Mouse (Mus musculus): Measurements from ENCODE around the gene Gzme. TPM values are rescaled to one million over a fixed set of nuclear protein-coding genes. Genes with fewer than 3 reads are reported as not detected.
"Not testable (repeated sequence)": the region's sequence is repeated elsewhere in the genome, so short reads cannot be mapped to it uniquely, and the experiment has no call there.

Gzme gene
- total RNA-seq (2021) = not detected
- long read RNA-seq, experiment 1 = 0 reads
- long read RNA-seq, experiment 2 = 0 reads

DNA sequence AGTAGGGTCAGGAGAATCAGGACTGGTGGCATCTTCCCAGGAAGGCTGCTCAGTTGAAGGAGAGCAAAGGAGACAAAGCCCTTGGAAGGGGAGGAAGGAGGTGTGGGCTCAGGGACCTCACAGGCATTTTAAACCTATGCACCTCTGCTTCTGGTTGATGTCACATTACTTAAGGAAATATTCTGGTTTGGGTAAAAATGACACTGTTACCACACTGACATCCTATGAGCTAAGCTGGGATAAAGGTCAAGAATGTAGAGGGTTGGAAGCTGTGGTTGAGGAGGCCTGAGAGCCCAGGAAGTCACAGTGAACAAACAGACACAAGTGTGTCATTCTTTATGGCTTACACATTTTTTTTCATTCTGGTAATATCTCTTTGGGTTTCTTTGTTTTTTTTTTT is at the start of gene Gzme:
Gene Gzme, minus strand, starts transcription at position 101 of the 400 bp plus-strand sequence.
- intact Hi-C loops (cut with DNase I; ENCODE audit: low total_unique reads) = no loop called here
- no peak for DNase-seq

DNA sequence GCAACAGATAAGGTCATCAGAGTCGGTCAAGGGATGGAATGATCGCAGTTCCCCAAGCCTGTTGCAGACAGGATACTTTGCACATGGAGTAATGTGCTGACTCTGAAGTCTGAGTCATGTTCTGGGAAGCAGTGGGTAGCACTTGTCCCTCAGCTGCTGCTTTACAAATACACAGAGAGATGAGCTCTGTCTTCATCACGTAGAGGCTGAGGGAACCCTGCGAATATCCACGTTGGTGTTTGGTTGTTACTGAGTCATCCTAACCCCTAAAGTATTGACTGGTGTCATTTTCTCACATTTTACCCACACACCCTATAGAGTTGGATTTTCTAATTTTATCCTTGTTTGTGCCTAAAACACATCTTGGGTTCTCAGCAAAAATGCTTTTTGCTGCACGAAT is 47.6 kb upstream of the Gzme start:
- intact Hi-C loops (cut with DNase I; ENCODE audit: low total_unique reads) = no loop called here
- no peak for DNase-seq

DNA sequence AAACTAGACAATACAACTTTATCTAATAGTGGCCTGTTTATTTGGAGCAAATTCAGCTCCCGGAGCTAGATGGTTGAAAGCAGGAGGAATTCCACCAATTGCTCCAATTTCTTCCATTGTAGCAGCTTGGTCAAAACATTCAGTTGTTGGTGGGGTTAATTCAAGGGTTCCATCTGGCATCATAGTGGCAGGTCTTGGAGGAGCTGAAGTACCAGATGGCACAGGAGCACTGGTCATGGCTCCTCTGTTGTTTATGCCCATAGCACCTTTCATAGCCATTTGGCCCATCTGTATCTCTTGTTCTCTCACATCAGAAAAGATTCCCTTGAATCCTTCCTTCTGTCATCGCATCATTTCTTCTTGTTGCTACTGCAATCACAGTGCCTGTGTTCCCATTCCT is 41.7 kb upstream of the Gzme start:
- intact Hi-C loops (cut with DNase I; ENCODE audit: low total_unique reads) = no loop called here

DNA sequence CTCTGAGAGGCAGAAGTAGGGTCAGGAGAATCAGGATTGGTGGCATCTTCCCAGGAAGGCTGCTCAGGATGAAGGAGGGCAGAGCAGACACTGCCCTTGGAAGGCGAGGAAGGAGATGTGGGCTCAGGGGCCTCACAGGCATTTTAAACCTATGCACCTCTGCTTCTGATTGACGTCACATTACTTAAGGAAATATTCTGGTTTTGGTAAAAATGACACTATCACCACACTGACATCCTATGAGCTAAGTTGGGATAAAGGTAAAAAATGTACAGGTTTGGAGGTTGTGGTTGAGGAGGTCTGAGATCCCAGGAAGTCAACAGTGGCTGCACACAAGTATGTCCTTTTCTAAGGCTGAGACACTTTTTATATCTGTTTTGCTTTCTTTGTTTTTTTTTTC is 39.1 kb upstream of the Gzme start, which contains the start of gene Gzmg:
Gene Gzmg, minus strand, starts transcription at position 101 of the 400 bp plus-strand sequence.
- intact Hi-C loops (cut with DNase I; ENCODE audit: low total_unique reads); DNase-seq: not testable (repeated sequence)

More for the DNA sequence above, 41.7 kb upstream of the Gzme start:
- DNase-seq = no peak

DNA sequence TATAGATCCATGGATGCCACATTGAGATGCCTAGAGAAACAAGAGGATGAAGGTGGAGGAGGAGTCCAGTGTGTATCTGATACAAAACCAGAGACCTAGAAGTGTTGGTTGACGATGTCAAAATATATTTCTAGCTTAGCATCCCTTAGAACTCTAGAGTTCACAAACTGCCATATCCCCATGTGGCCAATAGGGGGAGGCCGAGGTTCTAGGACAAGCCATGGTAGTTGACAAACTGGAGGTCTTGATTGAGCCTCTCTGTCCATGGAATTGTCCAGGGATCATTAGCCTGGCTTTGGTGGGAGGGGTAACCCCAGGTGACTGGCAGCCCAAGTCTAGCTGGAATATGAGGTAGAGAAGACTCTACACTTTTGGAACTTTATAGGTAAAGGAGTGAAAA is 34.9 kb upstream of the Gzme start:
- no peak for DNase-seq
- intact Hi-C loops (cut with DNase I; ENCODE audit: low total_unique reads) = no loop called here

DNA sequence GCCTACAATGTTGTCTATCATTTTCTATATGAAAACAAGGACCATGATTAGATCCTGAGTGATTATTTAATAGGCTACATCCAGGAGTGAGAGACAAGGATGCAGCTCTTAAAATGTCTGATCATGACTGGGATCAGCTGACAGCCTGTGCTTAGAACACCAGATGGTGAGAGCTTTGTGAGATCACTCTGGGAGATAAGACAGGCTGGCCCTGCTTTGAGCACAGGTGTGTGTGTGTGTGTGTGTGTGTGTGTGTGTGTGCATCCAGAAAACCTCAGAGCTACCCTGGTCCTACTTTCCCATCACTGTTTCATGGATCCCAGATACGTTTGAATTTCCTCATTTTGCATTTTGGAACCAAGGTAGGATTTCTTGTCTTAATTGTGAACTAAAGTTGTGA is 13.2 kb upstream of the Gzme start:
- intact Hi-C loops (cut with DNase I; ENCODE audit: low total_unique reads); DNase-seq: not testable (repeated sequence)

DNA sequence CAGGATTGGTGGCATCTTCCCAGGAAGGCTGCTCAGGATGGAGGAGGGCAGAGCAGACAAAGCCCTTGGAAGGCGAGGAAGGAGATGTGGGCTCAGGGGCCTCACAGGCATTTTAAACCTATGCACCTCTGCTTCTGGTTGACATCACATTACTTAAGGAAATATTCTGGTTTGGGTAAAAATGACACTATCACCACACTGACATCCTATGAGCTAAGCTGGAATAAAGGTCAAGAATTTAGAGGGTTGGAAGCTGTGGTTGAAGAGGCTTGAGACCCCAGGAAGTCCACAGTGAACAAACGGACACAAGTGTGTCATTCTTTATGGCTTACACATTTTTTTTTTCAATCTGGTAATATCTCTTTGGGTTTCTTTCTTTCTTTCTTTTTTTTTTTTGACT is 12.1 kb upstream of the Gzme start, which contains the start of gene Gzmd:
Gene Gzmd, minus strand, starts transcription at position 101 of the 400 bp plus-strand sequence.
- DNase-seq; intact Hi-C loops (cut with DNase I; ENCODE audit: low total_unique reads): not testable (repeated sequence)

DNA sequence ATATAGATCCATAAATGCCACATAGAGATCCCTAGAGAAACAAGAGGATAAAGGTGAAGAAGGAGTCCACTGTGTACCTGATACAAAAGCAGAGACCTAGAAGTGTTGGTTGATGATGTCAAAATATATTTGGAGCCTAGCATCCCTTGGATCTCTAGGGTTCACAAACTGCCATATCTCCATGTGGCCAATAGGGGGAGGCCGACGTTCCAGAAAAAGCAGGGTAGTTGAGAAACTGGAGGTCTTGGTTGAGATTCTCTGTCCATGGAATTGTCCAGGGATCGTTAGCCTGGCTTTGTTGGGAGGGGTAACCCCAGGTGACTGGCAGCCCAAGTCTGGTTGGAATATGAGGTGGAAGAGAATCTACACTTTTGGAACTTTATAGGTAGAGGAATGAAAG is 7.9 kb upstream of the Gzme start:
- intact Hi-C loops (cut with DNase I; ENCODE audit: low total_unique reads) = no loop called here
- no peak for DNase-seq

DNA sequence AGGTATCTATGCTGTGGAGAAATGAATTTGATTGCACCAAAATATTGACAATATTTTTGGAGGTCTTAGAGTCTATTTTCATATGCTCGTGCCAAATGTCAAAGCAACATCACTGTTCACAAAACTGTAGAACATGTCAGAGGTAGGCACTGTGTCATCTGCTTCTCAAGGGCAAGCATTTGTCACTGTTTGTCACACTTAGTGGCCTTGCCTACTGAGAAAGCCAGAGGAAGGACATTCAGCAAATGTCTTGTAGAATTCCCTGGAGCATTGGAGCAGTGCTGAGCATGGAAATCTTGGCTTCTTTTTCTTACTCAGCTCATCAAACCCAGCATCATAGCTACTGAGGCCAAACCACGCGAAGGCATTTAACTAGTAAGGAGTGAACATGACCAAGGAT is 3.1 kb upstream of the Gzme start:
- intact Hi-C loops (cut with DNase I; ENCODE audit: low total_unique reads) = no loop called here
- DNase-seq = no peak

DNA sequence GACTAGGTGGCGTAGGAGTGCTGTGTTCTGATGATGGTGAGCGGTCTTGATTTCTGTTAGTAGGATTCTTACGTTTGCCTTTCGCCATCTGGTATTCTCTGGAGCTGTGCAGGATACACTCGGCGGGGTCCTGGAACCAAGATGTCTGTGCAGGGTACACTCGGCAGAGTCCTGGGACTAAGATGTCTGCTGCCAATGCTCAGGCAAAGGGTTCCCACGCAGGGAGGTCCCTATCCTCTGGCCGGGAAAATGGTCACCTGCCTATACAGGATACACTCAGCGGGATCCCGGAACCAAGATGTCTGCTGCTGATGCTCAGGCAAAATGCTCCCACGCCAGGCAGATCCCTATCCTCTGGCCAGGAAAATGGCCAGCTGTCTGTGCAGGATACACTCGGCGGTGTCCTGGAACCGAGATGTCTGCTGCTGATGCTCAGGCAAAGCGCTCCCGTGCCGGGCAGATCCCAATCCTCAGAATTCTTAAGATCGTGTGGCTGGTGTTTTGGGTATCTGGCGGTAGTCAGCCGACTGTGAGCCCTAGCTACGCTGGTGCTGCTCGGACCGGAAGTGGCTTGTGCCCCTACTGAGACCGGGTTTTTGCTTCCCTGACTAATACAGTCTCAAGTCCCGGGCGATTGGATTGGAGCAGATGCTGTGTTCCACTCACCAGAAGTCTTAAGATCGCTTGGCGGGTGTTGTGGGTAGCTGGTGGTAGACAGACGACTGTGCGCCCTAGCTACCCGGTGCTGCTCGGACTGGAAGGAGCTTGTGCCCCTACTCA is 4.7 kb downstream of the Gzme start:
- intact Hi-C loops (cut with DNase I; ENCODE audit: low total_unique reads); DNase-seq: not testable (repeated sequence)

DNA sequence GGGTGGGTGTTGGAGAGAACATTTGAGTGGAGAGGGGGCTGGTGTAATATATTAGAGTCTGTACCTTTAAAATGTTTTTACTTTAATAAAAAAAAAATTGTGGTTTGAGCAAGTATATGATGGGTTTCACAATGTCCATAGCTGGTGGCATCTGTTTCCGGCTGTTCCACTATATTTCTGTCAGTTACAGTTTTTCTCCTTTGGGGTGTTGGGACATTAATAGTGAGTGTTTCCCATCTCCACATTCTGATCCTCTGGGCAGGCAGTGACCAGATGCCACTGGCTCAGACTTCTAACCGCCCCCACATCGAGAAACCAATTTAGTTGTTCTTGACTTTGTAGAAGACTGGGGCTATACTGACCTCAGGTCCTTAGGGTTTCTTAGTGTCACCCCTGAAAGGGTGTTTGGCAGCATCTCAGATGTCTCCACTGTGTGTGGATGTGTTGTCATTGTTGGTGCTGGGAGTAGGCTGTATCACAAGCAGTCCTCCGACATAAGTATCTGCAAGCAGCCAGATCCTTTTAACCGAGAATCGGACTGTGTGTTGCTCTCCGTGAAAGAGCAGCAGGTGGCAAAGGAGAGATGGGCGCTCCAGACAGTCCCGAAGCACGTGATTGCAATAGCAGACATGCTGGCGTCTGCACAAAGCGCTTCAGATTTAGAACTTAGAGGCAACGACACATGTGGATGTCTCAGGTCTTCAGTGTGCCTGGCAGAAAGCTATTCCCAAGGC is 14.8 kb downstream of the Gzme start:
- intact Hi-C loops (cut with DNase I; ENCODE audit: low total_unique reads) = no loop called here
- no peak for DNase-seq

DNA sequence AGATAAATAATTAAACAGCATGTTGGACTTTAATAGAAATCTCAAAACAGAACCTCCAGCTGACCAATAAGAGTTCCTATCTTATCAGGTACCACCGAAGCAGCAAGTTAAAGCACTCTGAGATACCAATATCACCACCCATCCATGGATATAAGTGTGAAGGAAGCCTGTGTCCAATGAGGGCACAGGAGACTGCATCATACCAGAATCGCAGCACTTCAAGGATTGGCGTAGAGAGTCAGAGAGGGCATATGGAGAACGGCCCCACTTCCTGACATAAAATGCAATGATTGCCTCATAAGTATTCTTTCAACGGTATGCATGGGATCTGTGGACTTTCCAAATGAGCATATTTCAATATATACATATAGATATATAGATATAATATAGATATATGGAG is 15.4 kb downstream of the Gzme start:
- no peak for DNase-seq
- intact Hi-C loops (cut with DNase I; ENCODE audit: low total_unique reads) = no loop called here

DNA sequence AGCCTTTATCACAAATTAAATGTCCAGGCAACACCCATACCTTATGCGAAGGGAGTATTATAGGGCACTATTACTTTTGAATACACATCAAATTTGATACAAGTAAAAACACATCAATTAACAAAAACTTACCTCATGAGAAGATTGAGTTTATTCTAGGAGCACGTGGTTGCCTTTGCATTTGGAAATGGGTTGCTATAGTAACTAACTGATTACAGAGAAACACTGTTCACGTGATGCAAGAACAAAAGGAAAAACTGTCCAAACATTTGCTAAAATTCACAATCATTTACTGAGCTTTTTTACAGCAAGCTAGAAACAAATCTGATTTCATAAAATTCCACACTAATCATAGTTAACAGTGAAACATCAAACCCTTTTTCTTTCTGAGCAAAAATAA is 17.0 kb downstream of the Gzme start:
- intact Hi-C loops (cut with DNase I; ENCODE audit: low total_unique reads) = no loop called here
- no peak for DNase-seq

DNA sequence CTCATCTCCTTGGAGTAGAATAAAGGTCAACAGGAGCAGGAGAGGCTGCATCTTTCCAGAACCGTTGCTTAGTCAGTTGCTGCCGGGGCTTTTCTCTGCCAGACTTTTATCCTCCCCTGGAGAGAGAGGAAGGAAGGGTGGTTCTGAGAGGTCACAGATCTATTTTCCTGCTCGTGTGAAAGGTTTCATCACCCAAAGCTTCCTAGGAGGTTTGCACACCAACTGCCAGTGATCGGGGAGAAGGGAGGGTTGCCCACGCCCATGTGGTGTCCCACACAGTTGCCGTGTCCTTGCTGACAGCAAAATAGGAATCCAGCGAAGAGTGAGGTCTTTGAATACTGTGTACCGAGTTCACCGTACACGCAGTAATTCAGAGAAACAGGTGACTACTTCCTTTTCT is 18.0 kb downstream of the Gzme start, which contains the start of gene Ctsg:
Gene Ctsg, minus strand, starts transcription at position 189 of the 400 bp plus-strand sequence.
- no peak for DNase-seq

DNA sequence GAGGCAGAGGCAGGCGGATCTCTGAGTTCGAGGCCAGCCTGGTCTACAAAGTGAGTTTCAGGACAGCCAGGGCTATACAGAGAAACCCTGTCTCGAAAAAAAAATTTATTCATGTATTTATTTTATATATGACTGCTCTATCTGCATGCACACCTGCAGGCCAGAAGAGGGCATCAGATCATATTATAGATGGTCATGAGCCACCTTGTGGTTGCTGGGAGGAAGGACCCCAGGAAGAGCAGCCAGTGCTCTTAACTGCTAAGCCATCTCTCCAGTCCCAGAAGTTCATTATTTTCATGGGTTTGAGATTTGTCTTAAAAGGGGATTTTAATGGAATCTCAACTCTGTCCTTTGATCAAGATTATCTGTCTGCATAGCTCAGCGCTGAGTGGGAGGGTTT is 21.5 kb downstream of the Gzme start:
- intact Hi-C loops (cut with DNase I; ENCODE audit: low total_unique reads) = no loop called here
- no peak for DNase-seq

More for the DNA sequence above, 18.0 kb downstream of the Gzme start, which contains the start of gene Ctsg:
- intact Hi-C loops (cut with DNase I; ENCODE audit: low total_unique reads) = no loop called here

DNA sequence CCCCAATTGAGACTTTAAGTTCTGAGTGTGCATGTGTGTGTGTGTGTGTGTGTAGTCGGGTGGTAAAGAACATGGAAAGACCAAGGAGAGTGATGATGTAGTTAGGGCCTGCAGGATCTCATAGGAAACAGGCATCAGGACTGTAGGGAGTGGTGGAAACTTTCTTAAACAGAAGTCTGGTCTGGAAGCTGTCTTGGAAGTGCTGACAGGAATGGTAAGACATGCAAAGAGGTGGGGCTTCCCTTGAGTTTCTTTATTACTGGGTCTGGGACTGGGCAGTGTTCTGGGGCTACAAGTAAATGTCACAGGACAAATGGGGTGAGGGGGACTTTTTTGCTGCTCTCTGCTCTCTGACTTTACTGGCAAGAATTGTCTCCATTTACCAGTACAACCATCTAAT is 22.8 kb downstream of the Gzme start:
- no peak for DNase-seq
- intact Hi-C loops (cut with DNase I; ENCODE audit: low total_unique reads) = no loop called here

DNA sequence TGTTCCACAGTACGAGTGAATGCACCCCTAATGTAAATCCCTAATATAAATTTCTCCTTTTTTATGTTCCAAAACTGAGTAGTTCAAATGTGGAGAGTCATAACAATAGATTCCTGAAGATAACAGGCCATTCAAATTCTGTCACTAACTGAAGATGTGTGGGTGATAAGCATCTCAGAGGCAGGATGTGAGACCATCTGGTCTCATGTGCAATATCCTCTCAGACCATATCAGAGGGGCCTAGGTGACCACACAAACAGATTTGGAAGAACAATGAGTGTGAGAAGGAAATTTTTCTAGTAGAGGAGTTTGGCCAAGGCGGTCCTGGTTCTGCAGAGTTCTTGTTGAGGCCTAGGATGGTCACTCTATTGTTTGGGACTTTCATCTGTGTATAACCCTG is 27.1 kb downstream of the Gzme start:
- intact Hi-C loops (cut with DNase I; ENCODE audit: low total_unique reads) = no loop called here
- DNase-seq = no peak

DNA sequence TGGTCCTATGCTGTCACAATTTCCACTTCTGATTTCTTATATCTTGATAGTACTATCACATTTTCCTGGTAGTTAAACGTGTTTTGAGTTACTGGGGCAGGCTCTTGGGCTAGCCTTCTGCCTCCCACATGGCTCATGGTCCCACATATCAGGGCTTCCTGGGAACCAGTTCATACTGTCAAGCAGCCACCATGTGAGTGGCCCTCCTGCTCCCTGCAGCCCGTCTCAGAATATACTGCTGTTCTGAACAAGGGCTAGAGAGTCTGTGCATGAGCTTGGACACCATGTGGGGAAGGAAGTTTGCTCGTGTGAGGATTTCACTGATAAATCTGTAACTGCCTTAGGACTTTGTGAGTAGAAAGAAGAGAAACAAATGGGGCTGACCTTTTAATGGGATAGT is 33.7 kb downstream of the Gzme start:
- intact Hi-C loops (cut with DNase I; ENCODE audit: low total_unique reads) = no loop called here

DNA sequence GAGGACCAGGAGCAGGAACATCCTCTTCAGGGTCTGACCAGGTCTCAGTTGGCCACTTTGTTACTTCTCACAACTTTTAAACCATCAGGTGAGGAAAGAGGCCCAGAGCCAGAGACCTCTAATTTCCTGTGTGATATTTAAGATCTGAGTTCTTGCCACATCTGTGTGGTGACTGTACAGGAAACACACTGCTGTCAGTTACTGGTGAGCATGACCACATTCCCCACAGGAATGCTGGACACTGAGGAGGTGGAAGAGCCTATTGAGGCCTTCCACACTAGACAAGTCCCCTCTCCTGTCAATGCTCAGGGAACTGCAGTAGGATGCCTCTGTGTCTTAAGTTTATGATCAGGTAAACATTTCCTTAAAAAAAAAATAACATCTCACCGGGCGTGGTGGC is 35.3 kb downstream of the Gzme start, which contains the start of gene Mcpt8:
Gene Mcpt8, minus strand, starts transcription at position 107 of the 400 bp plus-strand sequence.
- intact Hi-C loops (cut with DNase I; ENCODE audit: low total_unique reads) = no loop called here

More for the DNA sequence above, 33.7 kb downstream of the Gzme start:
- DNase-seq = no peak

DNA sequence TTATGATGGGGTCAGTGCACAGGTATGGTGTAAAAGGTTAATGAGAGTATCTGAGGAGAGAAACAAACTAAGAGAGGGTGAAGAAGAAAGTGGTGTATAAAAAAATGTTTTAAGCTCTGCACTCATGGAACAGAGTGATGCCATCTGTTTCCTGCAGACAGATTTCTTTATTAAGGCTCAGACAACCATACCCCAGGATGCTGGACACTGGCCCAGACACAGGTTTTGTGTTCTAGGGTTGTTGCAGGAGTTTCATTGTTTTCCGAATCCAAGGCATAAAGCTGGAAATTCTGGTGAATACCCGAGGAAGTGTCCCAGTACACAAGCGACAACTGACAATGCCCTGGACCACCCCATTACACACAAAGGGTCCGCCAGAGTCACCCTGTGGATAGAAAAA is 38.4 kb downstream of the Gzme start:
- intact Hi-C loops (cut with DNase I; ENCODE audit: low total_unique reads) = no loop called here
- DNase-seq = no peak

More for the DNA sequence above, 35.3 kb downstream of the Gzme start, which contains the start of gene Mcpt8:
- no peak for DNase-seq

Measured in gastrocnemius, postnatal 14 days (tissue).